Mouse (Mus musculus): Measurements from ENCODE around the gene Arid5b. TPM values are rescaled to one million over a fixed set of nuclear protein-coding genes. Genes with fewer than 3 reads are reported as not detected.

Arid5b gene
- polyA plus RNA-seq, 2 experiments = 1.3 to 3.3 TPM

DNA sequence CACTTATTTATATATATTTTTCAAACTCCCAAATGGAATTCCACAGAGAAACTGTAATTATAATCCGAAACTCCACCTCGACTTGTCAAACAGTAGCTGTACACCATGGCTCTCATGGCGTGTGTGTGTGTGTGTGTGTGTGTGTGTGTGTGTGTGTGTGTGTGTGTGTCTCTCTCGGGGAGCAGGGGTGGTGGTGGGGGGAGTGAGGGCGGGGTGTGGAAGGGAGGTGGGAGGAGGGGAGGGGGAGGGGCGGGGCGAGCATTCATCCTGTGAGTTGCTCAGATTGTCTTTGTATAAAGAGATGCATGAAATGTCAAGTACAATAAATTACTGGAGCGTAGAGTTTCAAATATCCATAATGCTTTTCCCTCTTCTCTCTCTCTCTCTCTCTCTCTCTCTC lies 87.4 kb downstream of the Arid5b start:
- no peak for ATAC-seq (ENCODE audit: insufficient read depth)
- Histone ChIP-seq H3K4me1 (replicated peaks; ENCODE audit: control insufficient read depth in 2 of 2, insufficient read depth in 2 of 2, low read length in 1 of 2) (peaks cover 0 to 6% of the 10 kb centered on the region in 2 experiments; a peak in 3 of 4 replicates), H3K27me3 (ENCODE audit: control insufficient read depth, insufficient read depth, low read length) (no peaks in the 10 kb centered on the region), H3K9ac (replicated peaks) (no peak overlapping the region), H3K27ac (no peak overlapping the region), H3K36me3 (replicated peaks; ENCODE audit: control insufficient read depth, insufficient read depth, low read depth) (no peaks in the 10 kb centered on the region), H3K4me3 (ENCODE audit: insufficient read depth in 1 of 2, low read depth in 2 of 2, low read length in 2 of 2) (no peak overlapping the region), H3K9me3 (ENCODE audit: control insufficient read depth, low read length) (no peaks in the 10 kb centered on the region), H3K4me2 (ENCODE audit: low read depth) (no peak overlapping the region)
- DNase-seq (ENCODE audit: low read depth in 3 of 3, low spot score in 3 of 3) = no peak
- WGBS (ENCODE audit: insufficient replicate concordance) = 73% methylated on average over 7 of the region's 8 CpGs
- TF ChIP-seq EP300 (IDR thresholded peaks at IDR 0.05; ENCODE audit: low read depth) (no peak), CTCF (IDR thresholded peaks at IDR 0.05; ENCODE audit: low read depth) (no peak)

DNA sequence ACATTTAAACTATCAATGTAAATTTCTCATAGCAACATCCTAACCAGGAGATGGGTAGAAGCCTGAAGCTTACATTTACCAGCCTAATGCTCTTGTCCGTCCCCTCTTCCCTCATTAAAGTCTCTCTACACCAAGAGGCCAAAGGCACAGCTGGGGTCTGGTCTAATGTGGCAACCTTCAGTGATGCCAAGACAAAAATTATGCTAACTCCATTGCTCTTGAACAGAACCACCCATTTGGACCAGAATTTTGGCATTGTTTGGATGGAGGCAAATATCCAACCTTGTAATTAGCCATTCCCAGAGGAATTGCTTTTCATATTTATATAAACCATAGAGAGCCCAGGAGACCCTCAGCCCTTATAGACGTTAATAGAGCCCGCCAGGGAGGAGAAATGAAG lies 88.7 kb downstream of the Arid5b start:
- ATAC-seq (ENCODE audit: insufficient read depth) = no peak
- Histone ChIP-seq H3K4me2 (ENCODE audit: low read depth) (no peak overlapping the region), H3K4me1 (replicated peaks; ENCODE audit: control insufficient read depth in 2 of 2, insufficient read depth in 2 of 2, low read length in 1 of 2) (peaks cover 0 to 6% of the 10 kb centered on the region in 2 experiments; a peak in 3 of 4 replicates), H3K4me3 (ENCODE audit: insufficient read depth in 1 of 2, low read depth in 2 of 2, low read length in 2 of 2) (no peak overlapping the region), H3K9me3 (ENCODE audit: control insufficient read depth, low read length) (no peaks in the 10 kb centered on the region), H3K27ac (no peak overlapping the region), H3K27me3 (ENCODE audit: control insufficient read depth, insufficient read depth, low read length) (no peaks in the 10 kb centered on the region), H3K9ac (replicated peaks) (no peak overlapping the region), H3K36me3 (replicated peaks; ENCODE audit: control insufficient read depth, insufficient read depth, low read depth) (no peaks in the 10 kb centered on the region)
- no peak for DNase-seq (ENCODE audit: low read depth in 3 of 3, low spot score in 3 of 3)
- 63% methylated on average over 3 of the region's 3 CpGs for WGBS (ENCODE audit: insufficient replicate concordance)
- TF ChIP-seq EP300 (IDR thresholded peaks at IDR 0.05; ENCODE audit: low read depth) (no peak), CTCF (IDR thresholded peaks at IDR 0.05; ENCODE audit: low read depth) (no peak)

DNA sequence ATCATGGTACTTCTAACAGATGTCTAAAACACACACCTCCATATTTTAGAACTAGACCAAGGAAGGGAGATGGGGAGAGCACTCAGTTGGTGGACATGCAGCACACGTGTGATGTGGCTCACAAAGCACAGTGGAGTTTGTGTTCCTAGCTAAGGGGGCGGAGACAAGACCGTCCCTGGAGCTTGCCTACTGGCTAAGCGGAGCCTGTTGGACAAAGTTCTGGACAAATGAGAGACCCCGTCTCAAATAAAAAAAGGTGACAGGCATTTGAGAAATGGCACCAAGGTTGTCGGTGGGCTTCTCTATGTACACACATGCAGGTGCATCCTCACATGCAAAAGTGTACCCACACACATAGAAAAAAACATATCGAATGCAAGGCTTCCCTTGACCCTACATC lies 95.4 kb downstream of the Arid5b start:
- Histone ChIP-seq H3K9ac (replicated peaks) (no peak overlapping the region), H3K27ac (no peak overlapping the region), H3K36me3 (replicated peaks; ENCODE audit: control insufficient read depth, insufficient read depth, low read depth) (no peaks in the 10 kb centered on the region), H3K27me3 (ENCODE audit: control insufficient read depth, insufficient read depth, low read length) (no peaks in the 10 kb centered on the region), H3K9me3 (ENCODE audit: control insufficient read depth, low read length) (no peaks in the 10 kb centered on the region), H3K4me3 (ENCODE audit: insufficient read depth in 1 of 2, low read depth in 2 of 2, low read length in 2 of 2) (no peak overlapping the region), H3K4me2 (ENCODE audit: low read depth) (no peak overlapping the region), H3K4me1 (replicated peaks; ENCODE audit: control insufficient read depth in 2 of 2, insufficient read depth in 2 of 2, low read length in 1 of 2) (peaks cover 0 to 6% of the 10 kb centered on the region in 2 experiments; a peak in 3 of 4 replicates)
- ATAC-seq (ENCODE audit: insufficient read depth) (no peak), DNase-seq (ENCODE audit: low read depth in 3 of 3, low spot score in 3 of 3) (no peak)
- WGBS (ENCODE audit: insufficient replicate concordance) = 75% methylated on average over 7 of the region's 7 CpGs
- TF ChIP-seq EP300 (IDR thresholded peaks at IDR 0.05; ENCODE audit: low read depth) (no peak), CTCF (IDR thresholded peaks at IDR 0.05; ENCODE audit: low read depth) (no peak)

DNA sequence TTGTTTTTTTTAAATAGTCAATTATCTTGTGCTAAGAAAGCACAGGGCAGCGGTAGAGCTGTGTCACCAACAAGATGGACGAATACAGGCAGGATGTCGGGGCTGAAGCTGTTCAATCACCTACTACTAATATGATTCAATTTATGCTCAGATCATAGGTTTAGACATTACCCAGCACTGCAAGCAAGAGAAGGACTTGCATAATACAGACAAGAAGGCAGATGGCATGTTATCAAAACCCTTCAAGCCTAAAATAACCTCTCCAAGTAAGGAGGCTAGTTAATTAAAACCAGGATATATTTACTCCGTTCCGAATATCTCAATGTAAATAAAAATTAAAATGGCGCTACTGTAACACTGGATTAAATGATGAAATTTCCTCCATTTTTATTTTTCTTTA lies 96.3 kb downstream of the Arid5b start:
- Histone ChIP-seq H3K9me3 (ENCODE audit: control insufficient read depth, low read length) (no peaks in the 10 kb centered on the region), H3K36me3 (replicated peaks; ENCODE audit: control insufficient read depth, insufficient read depth, low read depth) (no peaks in the 10 kb centered on the region), H3K9ac (replicated peaks) (no peak overlapping the region), H3K27me3 (ENCODE audit: control insufficient read depth, insufficient read depth, low read length) (no peaks in the 10 kb centered on the region), H3K4me1 (replicated peaks; ENCODE audit: control insufficient read depth in 2 of 2, insufficient read depth in 2 of 2, low read length in 1 of 2) (peaks cover 0 to 6% of the 10 kb centered on the region in 2 experiments; a peak in 3 of 4 replicates), H3K4me2 (ENCODE audit: low read depth) (no peak overlapping the region), H3K4me3 (ENCODE audit: insufficient read depth in 1 of 2, low read depth in 2 of 2, low read length in 2 of 2) (no peak overlapping the region), H3K27ac (no peak overlapping the region)
- 78% methylated on average over 6 of the region's 6 CpGs for WGBS (ENCODE audit: insufficient replicate concordance)
- TF ChIP-seq EP300 (IDR thresholded peaks at IDR 0.05; ENCODE audit: low read depth) (no peak), CTCF (IDR thresholded peaks at IDR 0.05; ENCODE audit: low read depth) (no peak)
- no peak for DNase-seq (ENCODE audit: low read depth in 3 of 3, low spot score in 3 of 3)
- no peak for ATAC-seq (ENCODE audit: insufficient read depth)

DNA sequence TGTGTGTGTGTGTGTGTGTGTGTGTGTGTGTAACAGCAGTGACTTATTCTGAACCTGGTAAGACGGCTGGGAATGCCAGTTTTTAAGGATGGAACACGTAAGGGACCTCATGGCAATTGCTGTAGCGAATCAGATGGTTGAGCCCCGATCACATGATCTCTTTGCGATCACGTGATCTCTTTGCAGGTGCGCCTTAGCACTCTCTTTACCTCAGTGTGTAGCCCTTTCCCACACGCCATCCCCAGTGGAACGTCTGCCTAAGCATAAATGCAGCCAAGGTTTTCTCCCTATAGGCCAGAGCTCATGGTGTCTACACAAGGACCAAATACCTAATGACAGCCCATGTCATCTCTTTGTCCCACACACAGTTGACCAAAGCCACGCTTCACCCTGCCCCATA lies 97.4 kb downstream of the Arid5b start:
- no peak overlapping the region for H3K27ac ChIP-seq
- no peaks in the 10 kb centered on the region for H3K9me3 ChIP-seq (ENCODE audit: control insufficient read depth, low read length)
- H3K9ac ChIP-seq (replicated peaks) = no peak overlapping the region
- no peak overlapping the region for H3K4me2 ChIP-seq (ENCODE audit: low read depth)
- no peak for TF ChIP-seq CTCF (IDR thresholded peaks at IDR 0.05; ENCODE audit: low read depth)
- TF ChIP-seq EP300 (IDR thresholded peaks at IDR 0.05; ENCODE audit: low read depth) = no peak
- H3K4me3 ChIP-seq (ENCODE audit: insufficient read depth in 1 of 2, low read depth in 2 of 2, low read length in 2 of 2) = no peak overlapping the region
- no peaks in the 10 kb centered on the region for H3K27me3 ChIP-seq (ENCODE audit: control insufficient read depth, insufficient read depth, low read length)
- DNase-seq (ENCODE audit: low read depth in 3 of 3, low spot score in 3 of 3) (no peak), ATAC-seq (ENCODE audit: insufficient read depth) (no peak)
- WGBS (ENCODE audit: insufficient replicate concordance) = 82% methylated on average over 10 of the region's 10 CpGs
- no peaks in the 10 kb centered on the region for H3K36me3 ChIP-seq (replicated peaks; ENCODE audit: control insufficient read depth, insufficient read depth, low read depth)
- H3K4me1 ChIP-seq (replicated peaks; ENCODE audit: control insufficient read depth in 2 of 2, insufficient read depth in 2 of 2, low read length in 1 of 2) = peaks cover 0 to 6% of the 10 kb centered on the region in 2 experiments; a peak in 3 of 4 replicates

Data from liver, embryonic 14.5 days (tissue).